Mouse (Mus musculus) kidney, embryonic 14.5 days (tissue): ENCODE measurements around the gene Gm28042. TPM values are rescaled to one million over a fixed set of nuclear protein-coding genes. Genes with fewer than 3 reads are reported as not detected.

ENCODE experiments used
- ATAC-seq: fragments of 200-750 bp; cut with Nextera tagmentation; 2 replicates; pipeline ENCODE4 v1.8.0; 2017; ENCODE audit warnings: moderate number of reproducible peaks, mild to moderate bottlenecking, moderate TSS enrichment, moderate library complexity; ENCODE audit not compliant: low FRiP score, low TSS enrichment
- H3K27ac ChIP-seq: fragments of 300-500 bp; sonication (generic); 2 replicates; pipeline ENCODE4 v1.5.1; 2014; ENCODE audit warnings: low read depth, mild to moderate bottlenecking, low read length, moderate library complexity, mixed read lengths
- H3K27me3 ChIP-seq: fragments of 300-500 bp; sonication (generic); 2 replicates; pipeline ENCODE4 v1.6.1; 2014; ENCODE audit warnings: mild to moderate bottlenecking, low read length; ENCODE audit not compliant: control insufficient read depth, insufficient read depth
- H3K36me3 ChIP-seq: fragments of 300-500 bp; sonication (generic); 2 replicates; pipeline ENCODE4 v1.6.1; 2014; ENCODE audit warnings: low read length, mixed read lengths; ENCODE audit not compliant: control insufficient read depth, insufficient read depth
- H3K4me1 ChIP-seq: fragments of 300-500 bp; sonication (generic); 2 replicates; pipeline ENCODE4 v1.6.1; 2014; ENCODE audit warnings: low read length, mixed read lengths; ENCODE audit not compliant: control insufficient read depth, insufficient read depth
- H3K4me2 ChIP-seq: fragments of 300-500 bp; sonication (generic); replicated peaks from 2 replicates; pipeline ENCODE4 v1.6.1; 2014; ENCODE audit warnings: low read depth, mild to moderate bottlenecking, low read length
- H3K4me3 ChIP-seq: fragments of 300-500 bp; sonication (generic); 2 replicates; pipeline ENCODE4 v1.5.1; 2014; ENCODE audit warnings: mild to moderate bottlenecking, low read length
- H3K9ac ChIP-seq: fragments of 300-500 bp; sonication (generic); 2 replicates; pipeline ENCODE4 v1.6.1; 2014; ENCODE audit warnings: low read depth, mild to moderate bottlenecking, low read length, moderate library complexity
- H3K9me3 ChIP-seq: fragments of 300-500 bp; sonication (generic); 2 replicates; pipeline ENCODE4 v1.6.1; 2016; ENCODE audit warnings: low read length; ENCODE audit not compliant: control insufficient read depth
- WGBS: fragments of 180-500 bp; shearing (Covaris S2); extraction: QIAGEN DNeasy Blood & Tissue Kit; methylation state at CpG from one replicate; pipeline ENCODE4 v1.1.7; 2014; 5-methylcytosine and 5-hydroxymethylcytosine counted together
- polyA plus RNA-seq: library from polyadenylated mRNA; unstranded; fragments of >200 nt; fragmentation: Nextera tagmentation; extraction: Ambion mirVana; gene quantifications from 2 replicates; pipeline ENCODE4 v1.2.1, GENCODE M21; 2014

Gm28042 gene
- polyA plus RNA-seq, 1 experiment from 2014 or later: 3.5 TPM

DNA sequence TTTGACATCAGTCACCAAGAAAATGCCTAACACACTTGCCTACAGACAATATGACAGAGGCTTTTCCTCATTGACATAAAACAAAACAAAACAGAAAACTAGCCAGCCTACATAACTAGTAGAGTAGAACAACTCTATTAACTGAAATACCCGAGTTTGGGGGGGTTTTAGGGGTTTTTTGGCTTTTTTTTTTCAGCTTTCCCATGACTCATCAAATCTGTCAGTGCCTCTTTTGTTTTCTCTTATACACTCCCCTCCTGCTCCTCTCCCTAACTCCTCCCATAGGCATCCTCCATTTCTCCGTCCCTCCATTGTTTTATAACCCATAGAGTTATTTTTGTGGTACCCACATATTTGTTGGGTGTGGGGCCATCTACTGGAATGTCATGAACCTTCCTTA, 33.8 kb upstream of the Gm28042 start:
- 62% methylated on average over 2 of the region's 2 CpGs for WGBS
- Histone ChIP-seq H3K36me3 (no peaks in the 10 kb centered on the region), H3K9me3 (no peaks in the 10 kb centered on the region), H3K4me2 (no peak overlapping the region), H3K27ac (no peak overlapping the region), H3K9ac (no peak overlapping the region), H3K4me3 (no peak overlapping the region), H3K4me1 (peaks cover 18% of the 10 kb centered on the region; the same call in 1 of the 2 replicates), H3K27me3 (no peaks in the 10 kb centered on the region)
- no peak for ATAC-seq

DNA sequence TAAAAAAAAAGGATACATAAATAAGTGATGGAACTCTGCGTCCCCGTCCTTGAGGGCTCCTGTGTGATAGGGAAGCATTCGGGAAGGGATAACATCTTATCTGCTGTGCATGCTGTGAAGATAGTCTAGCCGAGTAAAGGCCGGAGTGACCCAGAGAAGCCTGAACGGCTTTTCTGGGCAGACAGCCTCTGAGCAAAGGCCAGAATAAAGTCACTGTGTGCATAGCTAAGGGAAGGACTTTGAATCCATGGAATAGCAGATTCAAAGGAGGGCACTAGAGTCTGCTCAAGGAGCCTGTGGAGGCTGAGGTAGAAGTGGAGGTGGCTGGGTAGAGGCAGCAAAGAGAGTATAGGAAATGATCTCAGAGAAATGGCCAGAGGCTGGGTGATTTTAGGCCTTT, 32.5 kb upstream of the Gm28042 start:
- Histone ChIP-seq H3K4me2 (no peak overlapping the region), H3K9me3 (no peaks in the 10 kb centered on the region), H3K36me3 (peaks cover 2% of the 10 kb centered on the region; the same call in 1 of the 2 replicates), H3K27ac (peak overlapping the region; percentile 93), H3K9ac (no peak overlapping the region), H3K27me3 (no peaks in the 10 kb centered on the region), H3K4me3 (no peak overlapping the region), H3K4me1 (peaks cover 18% of the 10 kb centered on the region; the same call in 1 of the 2 replicates)
- no peak for ATAC-seq
- WGBS: 77% methylated on average over 6 of the region's 6 CpGs

DNA sequence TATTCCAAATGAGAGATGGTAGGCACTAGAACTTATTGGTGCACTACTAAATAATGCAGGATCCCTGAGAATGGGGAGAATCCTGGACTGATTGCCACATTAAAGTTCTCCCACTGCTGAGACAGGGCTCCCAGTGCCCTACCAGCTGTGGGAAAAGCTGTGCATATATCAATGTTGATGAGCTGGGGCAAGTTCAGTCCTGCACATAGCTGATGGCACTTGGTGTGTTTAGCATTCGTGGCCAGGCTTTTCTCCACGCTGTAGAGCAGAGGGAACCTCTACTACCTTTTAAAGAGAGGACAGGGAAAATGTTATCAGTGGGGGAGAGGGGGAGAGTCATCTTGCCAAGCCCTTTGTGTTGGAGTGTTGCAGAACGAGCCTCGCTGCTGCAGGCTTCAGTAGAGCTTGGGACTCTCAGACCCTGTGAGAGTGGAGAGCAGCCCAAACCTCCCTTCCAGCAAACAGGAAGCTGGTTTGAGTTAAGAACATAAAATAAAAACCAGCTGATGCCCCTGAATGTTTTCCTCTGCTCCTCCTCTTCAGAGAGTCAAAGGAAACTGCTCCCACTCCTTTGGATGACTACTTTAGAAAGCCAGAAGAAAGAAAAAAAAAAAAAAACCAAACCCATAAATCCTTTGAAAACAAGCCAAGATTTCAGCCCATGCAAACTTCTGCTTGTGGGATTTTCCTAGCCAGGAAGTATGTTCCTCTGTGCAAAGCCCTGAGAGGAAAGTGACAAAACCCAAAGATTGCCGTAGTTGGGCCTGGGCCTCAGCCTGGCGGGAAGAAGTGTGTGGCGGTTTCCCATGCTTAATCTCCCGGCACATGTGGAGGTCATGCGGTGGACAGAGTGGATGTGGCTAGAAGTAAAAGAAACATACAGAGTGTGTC, 31.7 kb upstream of the Gm28042 start:
- Histone ChIP-seq H3K9ac (no peak overlapping the region; the same call in 1 of the 2 replicates), H3K4me1 (peaks cover 18% of the 10 kb centered on the region; the same call in 1 of the 2 replicates), H3K36me3 (peaks cover 2% of the 10 kb centered on the region; the same call in 1 of the 2 replicates), H3K4me2 (no peak overlapping the region), H3K4me3 (no peak overlapping the region), H3K27me3 (no peaks in the 10 kb centered on the region), H3K9me3 (no peaks in the 10 kb centered on the region), H3K27ac (peak overlapping the region; percentile 93)
- WGBS: 43% methylated on average over 9 of the region's 9 CpGs
- peak; percentile 32; the same call in 1 of the 2 replicates for ATAC-seq

DNA sequence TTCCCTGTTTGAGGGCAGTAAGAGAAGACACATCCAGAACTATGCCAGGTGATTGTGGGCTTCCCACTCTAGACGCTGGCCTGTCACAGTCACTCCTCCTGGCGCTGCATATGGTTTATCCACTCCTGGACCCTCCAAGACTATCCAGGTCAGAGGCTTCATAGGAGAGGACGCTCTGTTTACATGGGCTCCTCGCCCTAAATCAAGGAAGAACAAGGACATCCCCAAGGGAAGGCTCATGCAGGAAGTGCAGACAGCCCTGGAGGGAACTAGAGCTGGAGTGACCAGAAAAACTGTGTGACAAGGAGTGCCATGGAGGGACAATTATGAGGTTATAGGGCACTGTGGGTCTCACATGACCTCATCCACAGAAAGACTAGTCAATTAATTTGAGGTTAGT, 29.9 kb upstream of the Gm28042 start:
- Histone ChIP-seq H3K9me3 (no peaks in the 10 kb centered on the region), H3K36me3 (peaks cover 2% of the 10 kb centered on the region; the same call in 1 of the 2 replicates), H3K27ac (no peak overlapping the region), H3K9ac (no peak overlapping the region), H3K4me2 (no peak overlapping the region), H3K4me1 (peaks cover 26% of the 10 kb centered on the region), H3K27me3 (no peaks in the 10 kb centered on the region), H3K4me3 (no peak overlapping the region)
- WGBS: 74% methylated on average over 4 of the region's 4 CpGs
- no peak for ATAC-seq

DNA sequence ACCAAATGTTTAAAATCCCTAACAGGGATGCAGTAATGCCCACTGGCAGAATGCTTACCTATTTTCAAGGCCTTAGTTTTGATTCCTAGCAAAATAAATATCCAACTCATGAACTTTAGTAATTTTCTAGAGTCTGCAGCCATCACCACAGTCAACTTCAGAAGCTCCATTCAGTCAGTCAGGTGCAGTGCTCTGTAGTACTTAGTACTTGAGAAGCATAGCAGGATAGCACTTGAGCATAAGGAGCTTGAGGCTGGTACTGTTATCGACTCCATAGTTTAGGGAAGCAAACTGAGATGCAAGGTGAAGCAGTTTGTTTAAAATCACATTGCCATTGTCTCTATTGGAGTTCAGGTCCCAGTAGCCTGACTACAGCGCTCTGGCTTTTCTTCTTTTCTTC, 27.6 kb upstream of the Gm28042 start:
- H3K9ac ChIP-seq: no peak overlapping the region
- H3K4me2 ChIP-seq: no peak overlapping the region
- H3K36me3 ChIP-seq: peaks cover 2% of the 10 kb centered on the region; the same call in 1 of the 2 replicates
- WGBS: 93% methylated on average over 2 of the region's 2 CpGs
- H3K4me1 ChIP-seq: peaks cover 24% of the 10 kb centered on the region
- no peak overlapping the region for H3K4me3 ChIP-seq
- H3K27me3 ChIP-seq: no peaks in the 10 kb centered on the region
- no peak for ATAC-seq
- no peaks in the 10 kb centered on the region for H3K9me3 ChIP-seq
- H3K27ac ChIP-seq: no peak overlapping the region

DNA sequence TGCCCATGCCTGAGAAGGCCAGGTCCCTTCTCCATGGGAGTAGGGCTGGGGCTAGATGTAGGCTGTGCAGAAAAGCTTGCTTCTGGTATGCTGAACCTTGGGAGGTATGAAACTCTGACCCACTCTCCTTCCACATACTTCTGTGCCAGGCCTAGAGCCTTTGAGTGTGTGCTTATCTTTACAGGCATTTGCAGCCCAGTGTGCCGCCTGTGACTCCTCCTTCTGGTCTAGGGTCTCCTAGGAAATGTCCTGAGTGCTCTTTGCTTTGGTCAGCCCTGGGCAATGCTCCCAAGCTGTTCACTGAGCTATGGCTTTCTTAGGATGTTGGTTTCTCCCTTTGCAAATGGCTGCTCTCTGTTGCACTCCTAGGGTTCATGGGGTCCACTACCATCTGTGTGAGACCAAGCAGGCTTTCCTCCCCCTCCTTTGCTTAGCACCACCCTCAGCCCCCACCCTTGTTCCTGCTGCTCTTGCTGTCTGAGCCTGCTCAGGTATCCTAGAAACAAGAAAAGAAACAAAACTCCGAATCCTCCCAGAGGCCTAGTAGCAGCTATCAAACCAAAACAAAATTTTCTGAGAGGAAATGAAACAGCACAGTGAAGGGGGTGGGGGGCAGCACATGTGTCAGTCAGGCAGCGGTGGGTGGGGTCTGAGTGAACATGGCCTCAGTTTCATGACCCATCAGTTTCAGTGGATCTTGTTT, 26.3 kb upstream of the Gm28042 start:
- ATAC-seq: peak; percentile 56; the same call in 1 of the 2 replicates
- 60% methylated on average over 3 of the region's 3 CpGs for WGBS
- no peak overlapping the region for H3K9ac ChIP-seq

DNA sequence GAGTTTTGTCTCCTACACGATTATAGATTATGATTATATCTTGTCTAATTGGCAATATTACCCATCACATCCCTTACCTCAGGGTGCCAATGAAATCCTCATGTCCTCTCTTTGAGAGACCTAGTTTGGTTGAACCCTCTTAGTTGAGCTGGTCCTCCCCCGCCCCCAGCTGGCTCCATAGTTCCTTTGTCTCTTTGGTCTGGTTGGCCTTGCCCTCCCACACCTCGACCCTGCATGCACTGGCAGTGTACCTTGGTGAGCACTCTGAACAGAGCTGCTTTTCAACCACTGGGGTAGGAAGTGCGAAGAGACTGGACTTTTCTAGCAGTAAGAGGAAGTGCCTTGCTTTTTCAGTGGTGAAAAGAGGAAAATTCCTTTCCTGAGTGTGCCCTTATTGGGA, 25.3 kb upstream of the Gm28042 start:
- Histone ChIP-seq H3K4me1 (peaks cover 8% of the 10 kb centered on the region; the same call in 1 of the 2 replicates), H3K9me3 (no peaks in the 10 kb centered on the region), H3K4me2 (no peak overlapping the region), H3K9ac (no peak overlapping the region), H3K4me3 (no peak overlapping the region), H3K36me3 (peaks cover 2% of the 10 kb centered on the region; the same call in 1 of the 2 replicates), H3K27me3 (no peaks in the 10 kb centered on the region), H3K27ac (no peak overlapping the region; the same call in 1 of the 2 replicates)
- WGBS: 71% methylated on average over 4 of the region's 4 CpGs
- no peak for ATAC-seq

More for the DNA sequence above, 26.3 kb upstream of the Gm28042 start:
- Histone ChIP-seq H3K4me1 (peaks cover 14% of the 10 kb centered on the region), H3K4me3 (no peak overlapping the region), H3K9me3 (no peaks in the 10 kb centered on the region), H3K27me3 (no peaks in the 10 kb centered on the region), H3K4me2 (no peak overlapping the region), H3K36me3 (peaks cover 2% of the 10 kb centered on the region; the same call in 1 of the 2 replicates), H3K27ac (peak overlapping the region; percentile 19; the same call in 1 of the 2 replicates)

DNA sequence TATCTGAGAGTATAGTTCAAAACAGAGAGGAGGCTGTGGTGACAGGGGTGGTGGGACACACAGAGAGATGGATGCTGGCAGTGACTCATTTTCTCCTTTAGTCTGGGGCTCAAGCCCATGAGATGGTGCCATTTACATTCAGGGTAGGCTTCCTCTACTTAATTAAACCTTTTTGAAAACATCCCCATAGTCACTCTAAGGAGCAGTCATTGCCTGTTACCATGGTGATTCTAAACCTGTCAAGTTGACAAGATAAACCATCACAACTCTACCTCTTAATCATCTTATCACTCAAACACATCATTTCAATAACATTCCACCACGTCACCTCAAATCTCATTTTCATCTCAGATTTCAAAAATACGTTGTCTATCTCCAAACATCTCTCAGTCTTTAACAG, 23.3 kb upstream of the Gm28042 start:
- Histone ChIP-seq H3K9me3 (no peaks in the 10 kb centered on the region), H3K4me3 (no peak overlapping the region), H3K4me2 (no peak overlapping the region), H3K4me1 (peaks cover 8% of the 10 kb centered on the region; the same call in 1 of the 2 replicates), H3K27me3 (no peaks in the 10 kb centered on the region), H3K36me3 (peaks cover 1% of the 10 kb centered on the region; the same call in 1 of the 2 replicates), H3K27ac (no peak overlapping the region), H3K9ac (no peak overlapping the region)
- 85% methylated on average over 2 of the region's 2 CpGs for WGBS
- ATAC-seq: no peak
